Mouse (Mus musculus) lung, adult 2 months (tissue): ENCODE measurements around the gene Gpx6.

Experiments
- CTCF ChIP-seq: fragments of 200-500 bp; IDR thresholded peaks from 2 replicates; pipeline ENCODE4 v1.5.1; 2011; ENCODE audit warnings: mild to moderate bottlenecking, low read length, control low read depth; ENCODE audit not compliant: insufficient read depth
- POLR2A ChIP-seq: fragments of 200-500 bp; IDR thresholded peaks from 2 replicates; pipeline ENCODE4 v1.6.1; 2011; ENCODE audit warnings: low read depth, mild to moderate bottlenecking, control low read depth, low read length, borderline replicate concordance; ENCODE audit errors: extremely low read depth

GRCm38 (mm10) chr13:21298557-21298956 lies 13.4 kb upstream of the Gpx6 start:
- TF ChIP-seq CTCF (no peak), POLR2A (no peak)
